Mouse (Mus musculus) central nervous system, embryonic 18 days (tissue): Measurements from ENCODE around the gene Lrpap1. TPM values are rescaled to one million over a fixed set of nuclear protein-coding genes. Genes with fewer than 3 reads are reported as not detected.

ENCODE experiments used
- polyA plus RNA-seq: library from polyadenylated mRNA; depleted of rRNA; stranded (reverse); fragments of >200 nt; gene quantifications from 2 replicates; pipeline ENCODE4 v1.2.3, GENCODE M21; 2012; rRNA removed

The Lrpap1 gene
- 61.9 and 65.0 TPM in 2 replicates for polyA plus RNA-seq

GRCm38 (mm10) chr5:35104960-35105921 lies at the start of gene Lrpap1:
Gene Lrpap1, minus strand, starts transcription at chr5:35105766.

GRCm38 (mm10) chr5:35056604-35057432 lies 48.7 kb downstream of the Lrpap1 start, which contains the start of gene Dok7:
Gene Dok7, plus strand, starts transcription at chr5:35056766.

Other genes with a start within 250 kb of the Lrpap1 start
- gene Msantd1, start 197.8 kb downstream of the Lrpap1 start, polyA plus RNA-seq: 15.0 and 17.1 TPM in 2 replicates
- 39.2 and 39.8 TPM in 2 replicates for gene Rgs12, start 156.3 kb downstream of the Lrpap1 start, polyA plus RNA-seq
- 1.5 and 1.7 TPM in 2 replicates for gene Hgfac, start 64.3 kb downstream of the Lrpap1 start, polyA plus RNA-seq
- 11.9 and 12.0 TPM in 2 replicates for gene Dok7, start 49.0 kb downstream of the Lrpap1 start, polyA plus RNA-seq
- 4.6 and 4.8 TPM in 2 replicates for gene Adra2c, start 172.6 kb upstream of the Lrpap1 start, polyA plus RNA-seq